Mouse (Mus musculus) heart, postnatal 0 days (tissue): ENCODE measurements around the gene Rpl22.

ENCODE experiments used
- CTCF ChIP-seq: IDR thresholded peaks from 2 replicates; pipeline ENCODE4 v1.5.1; 2016; ENCODE audit warnings: antibody characterized with exemption, control low read depth, low read depth
- EP300 ChIP-seq: IDR thresholded peaks from 2 replicates; pipeline ENCODE4 v1.6.1; 2016; ENCODE audit warnings: antibody characterized with exemption, low read depth

GRCm38 (mm10) chr4:152315498-152316213, 9.9 kb upstream of the Rpl22 start:
- TF ChIP-seq EP300 (no peak), CTCF (no peak)
